Mouse (Mus musculus) adrenal gland (tissue): Measurements from ENCODE around the gene Sla2.
"Not testable (repeated sequence)": the region's sequence is repeated elsewhere in the genome, so short reads cannot be mapped to it uniquely, and the experiment has no call there.

Experiments used
- intact Hi-C: fragments of 180-260 bp; cut with DNase I; formaldehyde crosslinking; loops from one replicate; pipeline ENCODE4 v1.15.1; 2025

Gene Sla2

GRCm38 (mm10) chr2:156901883-156902282 is 14.9 kb upstream of the Sla2 start:
- intact Hi-C loops = loop anchor here (10.0 kb wide), 2 partner anchors 93 to 123 kb away; partner anchors contain the start of gene Ndrg3

GRCm38 (mm10) chr2:156901344-156901743 is 14.4 kb upstream of the Sla2 start:
- intact Hi-C loops = loop anchor here (10.0 kb wide), 2 partner anchors 93 to 123 kb away; partner anchors contain the start of gene Ndrg3

GRCm38 (mm10) chr2:156899184-156899583 is 12.2 kb upstream of the Sla2 start:
- intact Hi-C loops = no loop called here

- intact Hi-C loops = no loop called here
Measured at GRCm38 (mm10) chr2:156898374-156898773, 11.4 kb upstream of the Sla2 start.

GRCm38 (mm10) chr2:156897034-156897433 is 10.0 kb upstream of the Sla2 start:
- intact Hi-C loops = no loop called here

DNA sequence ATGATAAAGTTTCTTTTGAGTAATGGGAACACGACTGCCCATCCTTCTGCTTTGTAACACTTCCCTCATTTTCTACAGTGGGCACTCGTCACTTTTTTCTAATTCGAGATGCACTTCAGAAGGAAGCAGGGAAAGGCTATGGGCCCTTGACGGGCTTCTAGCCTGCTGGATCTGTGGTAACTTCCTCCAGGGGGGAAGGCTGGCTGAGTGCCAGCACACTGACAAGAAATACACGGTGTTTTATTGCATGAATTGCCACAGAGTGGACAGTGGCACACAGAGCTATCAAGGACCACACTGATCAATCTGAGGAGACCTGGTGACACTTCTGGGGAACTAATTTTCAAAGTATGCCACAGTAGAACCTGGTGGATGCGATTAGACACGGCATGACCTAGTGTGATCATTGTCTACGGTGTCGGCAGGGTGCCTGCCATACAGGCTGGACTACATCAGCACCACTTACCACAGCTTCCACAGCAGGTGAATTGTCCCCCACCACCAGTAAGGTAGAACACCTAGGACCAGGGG is 9.5 kb upstream of the Sla2 start:
- intact Hi-C loops = no loop called here

- intact Hi-C loops = no loop called here
Measured at GRCm38 (mm10) chr2:156894496-156895265, 7.7 kb upstream of the Sla2 start.

DNA sequence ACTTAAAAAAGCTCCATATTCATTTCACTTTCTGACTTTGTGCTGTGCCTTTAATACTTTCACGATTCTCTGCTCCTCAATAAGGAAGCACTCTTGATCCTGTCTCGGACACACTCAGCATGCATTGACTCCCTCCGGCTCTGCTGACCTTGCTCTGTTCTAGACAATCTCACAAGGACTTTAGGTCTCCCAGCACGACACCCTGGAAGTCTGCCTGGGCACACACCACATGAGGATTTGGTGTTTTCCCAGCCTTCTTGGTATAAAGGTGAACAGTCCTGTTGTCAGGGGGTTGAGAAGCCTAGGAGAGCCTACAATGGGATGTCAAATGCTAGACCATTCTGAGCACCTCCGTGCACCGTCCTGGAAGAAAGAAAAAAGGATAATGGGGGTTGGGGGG is 5.8 kb upstream of the Sla2 start:
- intact Hi-C loops = no loop called here

DNA sequence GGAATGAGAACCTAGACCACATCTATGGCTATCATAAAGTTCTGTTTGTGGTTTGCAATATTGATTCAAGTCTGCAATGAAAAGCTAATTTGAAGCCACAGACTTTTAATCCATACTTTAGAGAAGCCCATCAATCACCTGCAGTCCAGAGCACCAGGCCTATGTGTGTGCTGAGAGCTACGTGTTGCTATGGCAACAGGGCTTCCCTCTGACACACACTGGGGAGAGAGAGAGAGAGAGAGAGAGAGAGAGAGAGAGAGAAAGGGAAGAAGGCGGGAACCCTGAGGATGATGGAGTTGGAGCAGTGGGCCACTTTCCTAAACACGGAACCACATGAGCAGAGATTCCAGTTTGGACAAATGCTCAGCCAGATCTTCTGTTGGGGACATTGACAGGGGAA is 5.2 kb upstream of the Sla2 start:
- intact Hi-C loops = no loop called here

DNA sequence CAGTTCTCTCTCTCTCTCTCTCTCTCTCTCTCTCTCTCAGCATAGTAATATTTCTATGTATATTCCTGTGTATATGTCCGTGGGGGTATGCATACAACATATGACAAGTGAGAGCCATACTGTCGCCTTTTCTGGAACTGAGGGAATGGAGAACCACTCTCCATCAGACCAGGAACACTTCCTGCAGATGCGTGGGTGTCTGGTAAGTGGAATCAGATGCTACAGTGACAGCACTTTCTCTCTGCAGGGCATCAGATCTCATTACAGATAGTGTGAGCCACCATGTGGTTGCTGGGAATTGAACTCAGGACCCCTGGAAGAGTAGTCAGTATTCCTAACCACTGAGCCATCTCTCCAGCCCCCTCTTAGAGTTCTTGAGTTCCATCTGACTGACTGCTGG is 1.5 kb upstream of the Sla2 start:
- intact Hi-C loops = no loop called here

- intact Hi-C loops = no loop called here
Measured at GRCm38 (mm10) chr2:156886084-156886631, 834 bp downstream of the Sla2 start.

GRCm38 (mm10) chr2:156885666-156886065 is 1.3 kb downstream of the Sla2 start:
- intact Hi-C loops = not testable (repeated sequence)

- intact Hi-C loops = no loop called here
Measured at GRCm38 (mm10) chr2:156884396-156885211, 2.4 kb downstream of the Sla2 start.

GRCm38 (mm10) chr2:156882431-156883001 is 4.5 kb downstream of the Sla2 start:
- intact Hi-C loops = no loop called here

GRCm38 (mm10) chr2:156879541-156879940 is 7.5 kb downstream of the Sla2 start:
- intact Hi-C loops = loop anchor here (10.0 kb wide), 1 partner anchor 215 kb away; no protein-coding TSS in a partner anchor

- intact Hi-C loops = loop anchor here (10.0 kb wide), 1 partner anchor 217 kb away; no protein-coding TSS in a partner anchor
Measured at GRCm38 (mm10) chr2:156877726-156878125, 9.3 kb downstream of the Sla2 start.

- intact Hi-C loops = loop anchor here (5.0 to 10.0 kb wide), 2 partner anchors 122 to 220 kb away; no protein-coding TSS in a partner anchor
Measured at GRCm38 (mm10) chr2:156874760-156875510, 12.1 kb downstream of the Sla2 start.

- intact Hi-C loops = loop anchor here (5.0 to 10.0 kb wide), 2 partner anchors 123 to 221 kb away; no protein-coding TSS in a partner anchor
Measured at GRCm38 (mm10) chr2:156874047-156874759, 12.8 kb downstream of the Sla2 start.

DNA sequence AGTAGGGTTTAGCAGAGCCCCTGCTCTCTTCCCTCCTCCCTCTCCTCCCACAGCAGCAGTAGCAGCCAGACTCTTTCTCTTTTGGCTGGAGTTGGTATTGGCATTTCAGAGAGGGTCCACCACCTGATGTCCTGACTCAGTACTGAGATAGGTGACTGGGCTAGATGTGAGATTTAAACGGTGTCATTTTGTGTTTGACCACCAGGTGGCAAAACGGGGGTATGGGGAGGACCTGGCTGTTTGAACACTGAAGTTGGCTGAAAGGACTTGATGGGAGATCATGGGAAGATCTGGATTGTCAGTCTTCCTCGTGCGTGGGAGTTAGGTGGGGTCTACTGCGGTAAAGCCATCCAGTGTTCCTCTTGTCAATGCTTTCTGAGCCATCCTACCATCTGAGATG is 13.4 kb downstream of the Sla2 start:
- intact Hi-C loops = loop anchor here (5.0 to 10.0 kb wide), 2 partner anchors 124 to 221 kb away; no protein-coding TSS in a partner anchor
